Mouse (Mus musculus): ENCODE results near the gene Atrip.

The Atrip gene

GRCm38 (mm10) chr9:109073661-109074573, at the start of gene Atrip:
Gene Atrip (minus strand): TSS chr9:109074124.
- DNase-seq (ENCODE audit: low spot score) = peak; percentile 81

- DNase-seq (ENCODE audit: low spot score) = no peak
These were observed 49.3 kb upstream of the Atrip start for GRCm38 (mm10) chr9:109123266-109123665.

DNA sequence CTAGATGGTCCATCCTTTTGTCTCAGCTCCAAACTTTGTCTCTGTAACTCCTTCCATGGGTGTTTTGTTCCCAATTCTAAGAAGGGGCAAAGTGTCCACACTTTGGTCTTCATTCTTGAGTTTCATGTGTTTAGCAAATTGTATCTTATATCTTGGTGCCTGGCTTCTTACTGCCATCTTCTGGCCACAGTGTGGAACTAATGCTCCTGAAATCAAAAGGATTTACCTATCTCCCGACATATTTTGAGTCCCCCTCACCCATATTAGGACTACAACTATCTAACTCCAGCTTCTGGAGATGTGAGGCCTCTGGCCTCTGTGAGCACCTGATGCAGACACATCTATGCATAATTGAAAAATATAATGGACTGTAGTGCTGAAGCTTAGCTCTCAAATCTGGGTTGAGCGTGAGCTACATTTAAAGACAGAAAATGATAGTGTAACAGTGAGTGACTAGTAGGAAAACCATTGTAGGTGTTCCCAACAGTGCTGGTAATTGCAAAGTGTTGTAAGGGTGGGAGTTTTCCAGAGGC, 48.7 kb upstream of the Atrip start:
- no peak for DNase-seq (ENCODE audit: low spot score)

DNA sequence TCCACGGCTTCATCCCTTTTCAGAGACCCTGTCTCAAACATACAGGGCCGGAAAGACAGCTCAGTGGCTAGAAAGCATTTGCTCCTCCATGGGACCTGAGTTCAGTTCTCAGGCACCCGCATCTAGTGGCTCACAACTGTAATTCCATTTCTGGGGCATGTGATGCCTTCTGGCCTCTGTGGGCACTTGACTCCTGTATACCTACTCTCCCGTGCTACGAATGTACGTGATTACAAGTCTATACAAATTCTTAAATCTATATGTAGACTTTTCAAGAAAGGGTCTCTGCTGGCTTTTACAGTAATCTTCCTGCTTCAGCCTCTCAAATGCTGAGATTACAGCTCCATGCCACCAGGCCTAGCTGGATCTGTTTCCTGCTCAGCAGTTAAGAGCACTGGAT, 47.0 kb upstream of the Atrip start:
- no peak for DNase-seq (ENCODE audit: low spot score)

DNA sequence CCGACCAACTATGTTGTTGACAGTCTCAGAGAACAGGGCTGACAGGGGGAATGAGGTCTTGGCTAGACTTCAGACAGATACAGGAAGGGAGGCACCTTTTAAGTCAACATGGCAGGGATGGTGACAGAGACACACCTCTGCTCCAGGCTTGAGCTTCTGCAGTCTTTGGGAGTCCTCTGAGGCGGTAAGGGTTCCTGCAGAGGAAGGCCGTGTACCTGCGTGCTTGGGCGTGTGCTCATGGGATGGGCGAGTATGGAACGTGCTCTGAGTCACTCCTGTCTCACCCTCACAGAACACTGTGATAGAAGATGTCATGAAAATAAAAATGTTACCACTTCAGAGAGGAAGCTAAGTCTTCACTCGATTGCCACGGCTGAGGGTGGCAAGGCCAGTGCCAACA, 45.6 kb upstream of the Atrip start:
- no peak for DNase-seq (ENCODE audit: low spot score)

DNA sequence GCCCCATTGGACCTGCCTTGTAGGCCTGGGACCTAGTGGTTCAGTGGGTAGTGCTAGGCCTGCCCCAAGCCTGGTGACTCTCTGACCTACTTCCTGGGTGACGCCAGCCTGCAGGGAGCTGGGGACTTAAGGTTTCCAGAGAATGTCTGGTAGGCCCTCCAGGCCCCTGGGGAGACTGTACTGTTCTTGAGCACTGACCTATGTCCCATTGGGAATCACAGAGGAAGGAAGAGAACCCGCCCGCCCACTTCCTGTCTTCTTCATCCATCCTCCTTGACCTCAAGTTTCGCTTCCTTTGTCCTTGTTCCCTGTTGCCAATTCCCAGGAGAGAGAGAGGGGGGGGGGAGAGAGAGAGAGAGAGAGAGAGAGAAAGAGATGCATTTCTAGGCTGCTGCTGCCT, 44.2 kb upstream of the Atrip start:
- DNase-seq (ENCODE audit: low spot score) = no peak

DNA sequence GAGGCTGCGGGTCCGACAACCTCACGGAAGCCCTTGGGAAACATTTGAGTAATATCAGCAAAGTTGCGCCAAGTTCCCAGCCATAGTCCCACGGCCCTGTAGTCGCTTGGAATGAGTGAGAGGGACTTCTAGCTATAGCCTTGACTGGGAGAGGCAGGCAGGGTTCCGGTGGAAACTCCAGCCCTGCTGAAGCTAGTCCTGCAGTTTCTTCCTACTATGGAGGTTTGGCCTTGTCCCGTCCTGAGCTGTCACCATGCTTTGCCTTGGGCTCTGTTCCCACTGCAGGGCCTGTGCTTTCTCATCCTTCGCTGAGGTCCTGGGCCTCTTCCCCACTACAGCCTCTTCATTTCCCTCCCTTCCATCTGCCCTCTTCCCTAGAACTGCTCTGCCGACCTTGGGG, 42.3 kb upstream of the Atrip start:
- DNase-seq (ENCODE audit: low spot score) = no peak

DNA sequence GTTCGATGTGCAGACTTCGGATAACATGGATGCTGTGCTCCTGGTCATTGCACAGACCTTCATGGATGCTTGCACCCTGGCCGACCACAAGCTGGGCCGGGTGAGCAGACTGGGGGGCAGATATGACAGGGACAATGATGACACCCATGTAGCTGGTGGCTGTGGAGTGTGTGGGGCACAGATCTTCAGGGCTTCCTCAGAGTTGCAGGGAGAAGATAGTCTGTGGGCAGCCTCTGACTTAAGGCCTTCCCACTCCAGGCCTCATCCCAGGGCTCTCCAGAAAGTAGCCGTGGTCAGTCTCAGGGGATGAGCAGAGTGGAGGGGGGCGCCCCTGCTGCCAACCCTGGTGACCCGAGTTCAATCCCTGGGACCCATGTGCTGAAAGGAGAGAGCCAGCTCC, 40.9 kb upstream of the Atrip start:
- DNase-seq (ENCODE audit: low spot score) = no peak

GRCm38 (mm10) chr9:109114276-109114675, 40.4 kb upstream of the Atrip start:
- DNase-seq (ENCODE audit: low spot score) = no peak

- DNase-seq (ENCODE audit: low spot score) = no peak
These were observed 39.4 kb upstream of the Atrip start for GRCm38 (mm10) chr9:109113331-109113730.

DNA sequence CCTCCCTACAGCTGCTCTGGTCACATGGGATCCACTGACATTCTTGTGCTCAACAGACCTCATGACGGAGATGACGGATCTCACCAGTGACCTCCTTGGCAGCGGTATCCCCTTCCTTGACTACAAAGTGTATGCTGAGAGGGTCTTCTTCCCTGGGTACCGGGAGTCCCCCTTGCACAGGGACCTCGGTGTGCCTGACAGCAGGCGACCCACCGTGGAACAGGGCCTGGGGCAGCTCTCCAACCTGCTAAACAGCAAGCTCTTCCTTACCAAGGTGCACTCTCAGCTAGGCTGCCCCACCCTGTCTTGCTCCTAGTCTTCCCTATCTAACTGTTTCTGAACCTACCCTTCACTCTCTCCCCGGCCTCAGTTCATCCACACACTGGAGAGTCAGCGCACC, 37.7 kb upstream of the Atrip start:
- DNase-seq (ENCODE audit: low spot score) = no peak

GRCm38 (mm10) chr9:109111101-109111500, 37.2 kb upstream of the Atrip start:
- DNase-seq (ENCODE audit: low spot score) = no peak

GRCm38 (mm10) chr9:109110240-109110639, 36.3 kb upstream of the Atrip start:
- no peak for DNase-seq (ENCODE audit: low spot score)

DNA sequence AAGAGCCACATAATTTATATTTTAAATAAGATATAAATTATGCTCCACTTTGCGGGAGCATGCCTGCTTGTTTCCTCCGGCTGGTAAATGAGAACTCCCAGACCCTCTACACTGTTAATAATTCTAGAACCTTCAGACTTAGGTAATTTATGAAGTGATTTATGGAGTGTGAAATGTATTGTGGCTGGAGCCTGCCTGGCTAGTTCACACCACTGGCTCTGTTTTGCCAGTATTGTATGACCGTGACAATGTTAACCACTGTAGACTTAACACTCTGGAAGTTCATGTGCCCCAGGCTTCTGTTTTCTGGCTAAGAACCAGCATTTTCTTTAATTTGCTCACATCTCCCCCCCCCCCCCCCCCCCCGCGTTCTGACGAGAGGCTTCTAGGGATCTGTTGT, 33.4 kb upstream of the Atrip start:
- DNase-seq (ENCODE audit: low spot score) = no peak

- no peak for DNase-seq (ENCODE audit: low spot score)
These were observed 31.7 kb upstream of the Atrip start for GRCm38 (mm10) chr9:109105648-109106047.

DNA sequence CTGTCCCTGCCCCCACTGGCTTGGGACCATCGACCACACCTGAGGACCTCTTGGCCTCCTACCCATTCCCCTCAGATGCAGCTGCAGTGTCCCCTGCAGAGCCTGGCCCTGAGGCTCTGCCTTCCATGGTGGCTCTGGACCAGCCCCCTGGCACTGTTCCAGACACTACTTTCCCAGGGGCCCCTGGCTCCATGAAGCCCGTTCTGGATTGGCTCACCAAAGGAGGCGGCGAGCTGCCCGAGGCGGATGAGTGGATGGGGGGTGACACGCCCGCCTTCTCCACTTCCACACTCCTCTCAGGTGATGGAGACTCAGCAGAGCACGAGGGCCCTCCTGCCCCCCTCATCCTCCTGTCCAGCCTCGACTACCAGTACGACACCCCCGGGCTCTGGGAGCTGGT, 31.1 kb upstream of the Atrip start:
- DNase-seq (ENCODE audit: low spot score) = no peak

DNA sequence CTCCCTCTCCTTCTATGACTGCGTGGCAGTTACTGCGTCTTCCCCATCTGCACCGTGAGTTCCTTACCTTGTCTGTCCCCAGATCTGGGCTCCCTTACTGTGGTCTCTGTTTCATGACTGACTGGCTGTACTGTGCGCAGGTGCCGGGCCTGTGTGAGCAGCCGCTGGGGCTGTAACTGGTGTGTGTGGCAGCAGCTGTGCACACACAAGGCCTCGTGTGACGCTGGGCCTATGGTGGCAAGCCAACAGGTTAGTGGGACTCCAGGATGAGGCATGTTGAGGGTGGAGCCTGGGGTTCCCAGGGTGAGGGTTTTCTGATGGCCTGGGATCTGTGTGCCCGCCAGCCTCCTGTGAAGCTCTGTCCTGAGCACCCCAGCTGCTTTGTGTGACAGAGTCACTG, 30.2 kb upstream of the Atrip start:
- no peak for DNase-seq (ENCODE audit: low spot score)

- DNase-seq (ENCODE audit: low spot score) = no peak
These were observed 29.3 kb upstream of the Atrip start for GRCm38 (mm10) chr9:109103250-109103649.

DNA sequence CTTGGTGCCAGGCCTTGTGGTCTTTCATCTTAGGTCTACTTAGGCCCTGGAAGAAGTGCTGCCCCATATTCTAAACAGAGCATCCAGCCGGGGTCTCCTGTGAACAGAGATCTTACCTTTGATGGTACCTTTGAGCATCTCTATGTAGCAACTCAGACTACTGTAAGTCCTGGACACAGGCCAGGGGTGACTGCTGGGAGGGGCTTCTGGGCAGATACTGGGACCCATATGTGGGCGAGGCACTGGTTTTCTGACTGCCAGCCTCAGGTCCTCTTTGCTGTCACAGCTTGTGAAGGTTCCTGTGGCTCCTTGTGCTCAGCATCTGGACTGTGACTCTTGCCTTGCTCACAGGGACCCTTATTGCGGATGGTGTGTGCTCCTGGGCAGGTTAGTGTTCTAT, 28.6 kb upstream of the Atrip start:
- DNase-seq (ENCODE audit: low spot score) = no peak

DNA sequence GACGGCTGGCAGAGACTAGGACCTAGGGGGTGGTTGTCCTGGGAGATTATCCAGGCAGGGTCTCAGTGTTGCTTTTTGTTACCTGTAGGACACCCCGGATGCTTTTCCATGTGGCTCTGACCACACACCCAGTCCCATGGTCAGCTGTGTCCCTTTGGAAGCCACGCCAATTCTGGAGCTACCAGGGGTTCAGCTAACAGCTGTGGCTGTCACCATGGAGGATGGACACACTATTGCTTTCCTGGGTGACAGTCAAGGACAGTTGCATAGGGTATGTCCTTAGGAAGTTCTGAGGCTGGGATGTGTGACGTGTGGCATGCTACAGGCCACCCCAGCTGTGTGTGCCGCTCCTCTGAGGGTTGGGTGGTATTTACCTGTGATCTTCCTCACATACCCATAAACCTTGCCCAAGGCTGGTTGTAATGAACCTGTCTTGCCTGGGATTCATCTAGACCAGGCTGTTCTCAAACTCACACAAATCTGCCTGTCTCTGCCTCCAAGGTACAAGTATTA, 28.1 kb upstream of the Atrip start:
- no peak for DNase-seq (ENCODE audit: low spot score)

GRCm38 (mm10) chr9:109100307-109100928, 26.5 kb upstream of the Atrip start:
- no peak for DNase-seq (ENCODE audit: low spot score)

- DNase-seq (ENCODE audit: low spot score) = no peak
These were observed 25.0 kb upstream of the Atrip start for GRCm38 (mm10) chr9:109098969-109099368.

GRCm38 (mm10) chr9:109098366-109098765, 24.4 kb upstream of the Atrip start:
- no peak for DNase-seq (ENCODE audit: low spot score)
